Mouse (Mus musculus): ENCODE measurements around the gene Fam240a. TPM values are rescaled to one million over a fixed set of nuclear protein-coding genes. Genes with fewer than 3 reads are reported as not detected.

Fam240a gene
- total RNA-seq, 2 experiments from 2014 or later, result not detected

DNA sequence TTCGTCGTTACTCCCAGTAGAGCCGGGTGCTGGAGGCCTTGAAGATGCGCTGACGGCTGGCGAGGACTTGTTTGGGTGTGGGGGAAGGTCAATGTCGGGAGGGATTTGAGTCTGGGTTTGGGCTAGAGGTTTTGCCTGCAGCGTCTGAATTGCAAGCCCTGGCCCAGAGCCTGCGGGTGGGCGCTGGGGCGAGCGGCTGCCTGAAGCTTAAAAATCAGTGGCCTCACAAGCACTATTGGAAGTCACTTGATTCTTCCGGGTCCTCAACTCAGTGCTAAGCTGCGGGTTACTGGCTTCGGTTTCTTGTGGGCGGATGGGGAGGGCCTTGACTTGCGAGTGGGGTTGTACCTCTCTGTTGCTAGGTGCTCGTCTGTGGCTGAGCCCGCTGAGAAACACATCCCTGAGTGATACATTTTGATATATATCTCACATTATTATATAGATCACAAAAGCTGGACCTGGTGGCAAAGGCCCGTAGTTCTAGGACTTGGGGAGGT is 29.9 kb upstream of the Fam240a start:
- ATAC-seq (replicated peaks; ENCODE audit: low FRiP score, poor library complexity, severe bottlenecking), result no peak

DNA sequence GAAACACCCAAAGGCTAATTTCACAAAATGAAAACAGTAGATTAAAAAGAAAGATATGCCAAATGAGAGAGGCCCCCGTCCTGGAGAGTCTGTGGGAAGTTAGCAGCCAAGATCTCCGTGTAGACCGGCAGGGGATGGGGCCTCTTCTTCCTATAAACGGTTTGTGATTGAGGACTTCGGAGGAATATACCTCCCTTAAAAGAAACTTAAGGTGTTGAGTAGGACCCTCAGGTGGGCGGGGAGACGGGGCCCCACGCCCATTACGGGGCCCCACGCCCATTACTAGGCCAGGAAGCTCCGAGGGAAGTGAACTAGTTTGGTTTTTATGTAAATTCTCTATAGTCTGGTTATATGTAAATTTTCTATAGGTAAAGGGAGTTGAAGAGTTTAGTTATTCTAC is 29.3 kb upstream of the Fam240a start, which contains the start of gene Tdgf1:
Gene Tdgf1 (minus strand): TSS at position 233 of the 400 bp plus-strand sequence.
- no peak for ATAC-seq (replicated peaks; ENCODE audit: low FRiP score, poor library complexity, severe bottlenecking)

DNA sequence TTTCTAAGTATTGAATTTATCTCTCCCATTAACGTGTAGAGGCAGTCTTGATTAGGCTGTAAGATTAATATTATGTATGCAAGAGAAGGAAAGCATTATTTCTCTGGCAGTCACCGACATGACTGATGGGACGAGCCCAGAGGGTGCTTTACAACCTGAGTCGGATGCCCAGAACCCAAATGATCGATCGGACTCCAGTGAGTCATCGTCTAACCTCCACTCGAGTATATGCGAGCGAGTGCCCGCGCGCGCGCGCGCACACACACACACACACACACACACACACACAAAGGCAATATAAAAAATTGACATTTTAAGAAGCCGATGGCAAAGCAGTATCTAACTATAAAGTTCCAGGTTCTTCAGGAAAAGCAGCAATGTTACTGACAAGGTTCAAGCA is 28.7 kb upstream of the Fam240a start:
- no peak for ATAC-seq (replicated peaks; ENCODE audit: low FRiP score, poor library complexity, severe bottlenecking)

DNA sequence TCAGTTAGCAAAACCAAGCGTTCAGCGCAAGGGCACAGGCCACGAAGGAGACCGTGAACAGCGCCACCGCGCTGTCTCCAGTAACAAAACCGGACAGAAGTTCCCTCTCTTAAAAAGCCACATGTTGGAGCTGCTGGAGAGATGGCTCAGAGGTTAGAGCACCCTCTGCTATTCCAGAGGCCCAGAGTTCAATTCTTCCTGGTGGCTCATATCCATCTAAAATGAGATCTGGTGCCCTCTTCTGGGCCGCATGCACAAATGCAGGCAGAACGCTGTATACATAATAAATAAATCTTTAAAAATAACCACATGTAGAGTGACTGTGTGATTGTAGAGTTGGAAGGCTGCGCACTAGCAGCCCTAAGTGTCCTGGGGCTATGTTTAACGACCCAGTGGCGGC is 27.6 kb upstream of the Fam240a start:
- no peak for ATAC-seq (replicated peaks; ENCODE audit: low FRiP score, poor library complexity, severe bottlenecking)

DNA sequence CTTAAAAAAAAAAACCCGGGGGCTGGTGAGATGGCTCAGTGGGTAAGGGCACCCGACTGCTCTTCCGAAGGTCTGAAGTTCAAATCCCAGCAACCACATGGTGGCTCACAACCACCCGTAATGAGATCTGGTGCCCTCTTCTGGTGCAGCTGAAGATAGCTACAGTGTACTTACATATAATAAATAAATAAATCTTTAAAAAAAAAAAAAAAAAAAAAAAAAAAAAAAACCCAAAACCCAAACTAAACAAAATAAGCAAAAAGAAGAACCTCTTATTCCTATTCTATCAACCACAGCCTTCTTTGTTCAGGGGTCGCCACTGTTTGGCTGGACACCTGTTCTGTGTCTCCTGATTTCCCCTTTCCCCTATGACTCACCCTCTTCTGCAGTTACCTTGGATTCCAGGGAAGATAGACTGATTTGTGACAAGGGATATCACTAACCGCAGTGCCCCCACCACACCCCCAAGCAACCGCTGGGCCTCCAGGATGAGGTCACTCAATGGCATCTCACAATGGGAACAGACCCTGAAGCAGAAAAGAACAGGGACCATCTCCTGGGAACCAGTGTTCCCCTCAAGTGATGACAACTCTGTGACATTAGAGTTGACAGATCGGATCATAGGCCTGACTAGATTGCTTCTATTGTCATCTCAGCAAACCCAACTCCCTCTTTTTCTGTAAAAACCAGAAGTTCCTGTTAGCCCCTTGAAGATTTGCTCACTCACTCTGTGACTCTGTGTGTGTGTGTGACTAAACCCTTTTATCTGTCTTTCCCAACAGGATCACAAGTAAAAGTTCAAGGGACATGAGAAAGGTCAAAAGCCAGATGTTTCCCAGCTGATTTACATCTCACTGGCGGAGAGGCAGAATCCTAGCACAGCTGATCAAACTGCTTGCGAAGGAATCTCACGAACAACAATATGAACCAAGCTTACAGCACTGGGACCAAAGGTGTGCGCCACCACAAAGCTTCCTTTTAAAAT is 21.1 kb upstream of the Fam240a start:
- ATAC-seq (replicated peaks; ENCODE audit: low FRiP score, poor library complexity, severe bottlenecking), result no peak

DNA sequence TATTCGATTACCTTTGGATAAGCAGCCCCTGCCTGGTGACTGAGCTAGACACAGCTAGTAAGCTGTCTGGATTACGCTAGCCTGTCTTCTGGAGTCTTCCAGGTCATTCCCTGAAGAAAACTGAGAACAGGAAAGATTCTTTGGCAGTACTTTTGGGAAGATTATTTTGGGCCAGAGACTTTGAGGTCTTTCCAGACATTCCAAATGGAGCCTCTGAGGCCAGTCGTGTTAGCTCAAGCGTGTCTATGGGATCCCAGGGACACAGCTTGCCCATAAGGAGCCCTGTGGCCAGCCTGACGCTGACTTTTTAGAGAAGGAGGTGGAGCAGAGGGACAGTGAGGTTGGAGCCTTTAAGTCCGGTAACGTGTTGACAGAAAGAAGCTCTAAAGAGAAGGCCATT is 19.3 kb upstream of the Fam240a start:
- no peak for ATAC-seq (replicated peaks; ENCODE audit: low FRiP score, poor library complexity, severe bottlenecking)

DNA sequence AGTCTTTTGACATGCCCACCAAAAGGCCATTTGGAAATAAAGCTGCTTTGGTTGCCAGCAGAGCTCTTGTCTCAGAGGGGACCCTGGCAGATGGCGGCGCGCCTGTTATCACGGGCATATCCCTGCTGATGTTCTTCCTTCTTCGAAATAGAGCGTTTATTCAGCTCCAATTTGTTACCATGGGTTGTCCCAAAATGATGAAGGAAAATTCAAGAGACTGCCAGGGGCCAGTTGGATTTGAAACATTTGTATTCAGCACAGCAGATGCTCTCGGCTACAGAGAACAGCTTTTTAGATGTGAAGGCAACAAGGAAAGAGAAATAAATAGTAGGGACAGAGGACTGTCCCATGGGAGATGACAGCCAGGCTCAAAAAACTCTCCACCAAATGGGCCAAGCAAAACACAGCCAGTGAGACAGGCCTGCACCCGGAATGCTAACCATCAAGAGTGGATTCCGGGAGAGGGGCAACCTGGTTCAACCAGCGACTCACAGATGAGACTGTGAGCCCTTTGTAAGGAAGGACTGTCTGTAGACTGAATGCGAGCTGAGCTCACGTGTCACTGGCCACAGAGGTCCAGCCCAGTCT is 17.3 kb upstream of the Fam240a start:
- no peak for ATAC-seq (replicated peaks; ENCODE audit: low FRiP score, poor library complexity, severe bottlenecking)

DNA sequence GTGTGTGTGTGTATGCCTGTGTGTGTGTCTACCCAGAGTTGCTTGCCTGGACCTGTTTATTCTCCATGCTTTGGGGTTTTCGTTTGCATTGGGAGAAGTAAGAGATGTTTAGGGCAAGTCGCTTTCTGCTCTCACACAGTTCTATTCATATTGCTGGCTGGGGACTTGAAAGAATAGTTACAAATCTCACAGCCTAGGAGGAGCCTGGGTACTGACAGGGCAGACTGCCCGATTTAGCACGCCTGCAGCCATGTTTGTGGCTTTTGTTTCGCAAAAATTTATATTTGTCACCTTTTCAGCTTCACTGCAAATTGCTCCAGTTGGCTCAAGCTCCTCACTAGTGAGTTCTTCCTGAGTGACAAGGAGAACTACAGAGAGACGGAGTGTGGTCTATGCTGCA is 14.9 kb upstream of the Fam240a start:
- no peak for ATAC-seq (replicated peaks; ENCODE audit: low FRiP score, poor library complexity, severe bottlenecking)

DNA sequence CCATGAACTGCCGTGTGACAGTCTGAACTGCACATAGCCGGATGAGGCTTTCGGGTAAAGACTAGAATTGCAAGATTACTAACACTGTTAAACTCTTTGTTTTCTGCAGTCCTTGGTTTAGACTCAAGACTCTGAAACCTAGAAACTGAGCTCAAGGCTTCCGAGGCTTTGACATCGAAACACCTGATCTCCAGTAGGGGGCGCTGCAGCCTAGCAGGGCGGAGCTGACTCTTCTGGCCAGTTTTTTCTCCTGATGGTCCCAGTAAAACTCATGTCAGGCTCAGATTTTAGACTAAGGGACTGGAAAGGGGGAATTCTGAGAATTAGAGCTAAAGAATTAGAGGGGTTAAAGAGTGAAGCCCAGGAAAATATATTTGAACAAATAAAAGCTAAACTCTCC is 6.1 kb upstream of the Fam240a start:
- ATAC-seq (replicated peaks; ENCODE audit: low FRiP score, poor library complexity, severe bottlenecking), result no peak; the same call in 1 of the 2 replicates

DNA sequence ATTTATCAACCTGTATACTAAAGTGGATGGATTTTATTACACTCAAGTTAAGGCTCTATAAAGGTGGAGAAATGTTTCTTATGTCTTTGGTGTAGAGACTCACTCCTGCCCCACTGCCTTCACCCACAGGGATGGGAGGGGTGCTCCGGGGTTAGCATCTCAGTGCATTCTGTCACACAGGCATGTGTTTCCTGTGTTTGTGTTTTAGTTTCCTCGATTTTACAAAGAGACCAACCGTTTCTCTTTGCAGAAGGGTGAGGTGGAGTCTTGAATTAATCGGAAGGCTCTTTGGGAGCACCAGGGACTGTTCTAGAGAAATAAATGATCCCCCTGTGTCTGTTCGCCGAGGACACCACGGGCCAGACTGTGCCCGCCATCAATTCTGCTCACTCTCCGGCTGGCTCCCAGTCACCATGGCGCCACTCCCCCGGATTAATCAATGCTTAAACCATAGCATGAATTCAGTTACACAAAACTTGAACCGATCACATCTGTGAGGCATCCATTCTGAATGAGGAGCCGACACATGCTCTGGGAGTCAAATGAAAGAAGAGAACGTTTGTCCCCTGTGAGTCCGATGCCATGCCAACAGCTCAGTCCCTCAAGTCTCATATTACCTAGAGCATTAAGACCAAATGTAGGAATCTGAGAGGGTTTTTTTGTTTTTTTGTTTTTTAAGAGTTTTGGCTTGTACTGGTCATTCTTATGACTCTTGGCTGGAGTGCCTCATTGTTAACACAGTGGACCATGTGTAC is 4.2 kb upstream of the Fam240a start:
- ATAC-seq (replicated peaks; ENCODE audit: low FRiP score, poor library complexity, severe bottlenecking), result no peak

DNA sequence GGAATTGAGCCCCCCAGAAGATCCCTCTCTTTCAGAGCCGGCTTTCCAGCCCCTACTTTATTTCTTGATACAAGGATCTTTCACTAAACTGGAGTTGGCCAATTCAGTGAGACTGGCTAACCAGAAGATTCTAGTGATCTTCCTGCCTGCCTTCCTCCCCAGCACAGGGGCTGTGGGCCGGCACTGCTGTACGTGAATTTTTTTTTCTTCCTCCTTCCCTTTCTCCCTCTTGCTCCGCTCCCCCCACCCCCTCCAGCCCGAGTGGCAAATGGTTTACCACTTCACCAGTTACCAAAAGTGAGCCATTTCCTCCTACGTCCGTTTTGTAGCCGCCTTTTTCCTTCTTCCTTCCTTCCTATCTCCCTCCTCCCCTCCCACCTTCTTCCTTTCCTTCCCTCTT is 1.2 kb downstream of the Fam240a start:
- ATAC-seq (replicated peaks; ENCODE audit: low FRiP score, poor library complexity, severe bottlenecking), result no peak

DNA sequence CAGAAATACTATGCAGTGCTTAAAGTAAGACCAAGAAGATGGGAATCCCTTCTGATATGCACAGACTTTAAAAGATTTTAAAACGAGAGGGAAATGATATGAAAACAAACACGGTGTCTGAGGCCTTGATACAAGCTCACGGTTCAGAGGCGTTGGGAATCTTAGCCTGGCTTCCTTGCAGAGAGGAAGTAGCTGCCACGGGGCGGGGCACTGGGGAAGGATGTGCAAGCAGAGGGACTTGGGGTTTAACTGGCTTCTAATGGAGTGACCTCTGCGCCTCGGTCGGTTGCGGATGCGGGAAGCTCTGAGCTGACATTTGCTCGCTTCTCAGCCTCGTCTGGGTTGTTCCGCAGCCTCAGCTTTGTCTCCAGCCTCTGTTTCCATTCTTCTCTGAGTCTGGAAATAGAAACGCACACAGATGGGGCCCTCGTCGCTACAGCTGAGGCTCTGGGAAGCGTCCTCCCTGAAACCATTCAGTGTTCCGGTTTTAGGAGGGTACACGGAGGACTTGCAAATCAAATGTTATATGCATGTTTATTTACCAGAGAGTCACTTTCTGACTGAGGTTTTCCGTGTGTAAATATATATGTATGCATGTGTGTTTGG is 1.9 kb downstream of the Fam240a start:
- no peak for ATAC-seq (replicated peaks; ENCODE audit: low FRiP score, poor library complexity, severe bottlenecking)

DNA sequence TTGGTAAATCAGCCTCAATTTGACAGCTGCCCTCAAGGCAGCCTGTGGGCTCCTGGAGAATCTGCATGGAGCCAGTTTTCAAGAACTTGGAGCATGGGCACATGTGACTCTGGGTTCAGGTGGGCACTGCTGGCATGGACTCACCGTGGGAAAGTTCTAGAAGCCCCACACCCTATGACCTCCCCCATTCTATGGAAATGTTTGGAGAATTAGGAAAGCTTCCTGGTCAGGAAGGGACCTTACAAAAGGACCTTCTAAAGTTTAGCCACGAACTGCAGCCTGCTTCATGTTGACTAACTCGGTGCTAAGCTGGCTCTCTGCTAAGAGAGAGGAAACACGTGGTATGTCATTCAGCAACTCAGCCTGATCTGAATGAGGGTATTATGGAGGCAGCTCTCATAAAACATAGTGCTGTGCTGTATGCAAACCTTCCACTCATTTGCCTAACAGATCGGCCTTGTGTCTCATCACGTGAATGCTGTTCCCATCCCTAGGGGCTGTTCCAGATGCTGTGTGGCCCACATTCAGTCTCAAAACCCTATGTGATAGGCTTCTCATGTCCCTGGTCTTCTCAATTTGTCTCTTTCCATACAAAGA is 7.2 kb downstream of the Fam240a start:
- no peak for ATAC-seq (replicated peaks; ENCODE audit: low FRiP score, poor library complexity, severe bottlenecking)

DNA sequence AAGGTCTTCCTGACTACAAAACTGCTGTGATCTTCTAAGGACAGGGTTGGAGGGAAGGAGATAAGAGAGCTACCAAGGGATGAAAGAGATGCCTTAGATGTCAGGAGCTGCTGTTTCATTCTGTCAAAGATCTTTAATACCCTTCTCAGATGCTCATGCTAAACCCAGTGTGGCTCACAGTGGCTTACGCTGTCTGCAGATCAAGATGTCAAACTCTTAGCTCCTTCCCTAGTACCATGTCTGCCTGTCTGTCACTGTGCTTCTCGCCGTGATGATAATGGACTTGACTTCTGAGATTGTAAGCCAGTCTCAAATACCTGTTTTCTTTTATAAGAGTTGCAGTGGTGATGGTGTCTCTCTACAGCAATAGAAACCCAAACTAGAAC is 8.0 kb downstream of the Fam240a start:
- ATAC-seq (replicated peaks; ENCODE audit: low FRiP score, poor library complexity, severe bottlenecking), result no peak

DNA sequence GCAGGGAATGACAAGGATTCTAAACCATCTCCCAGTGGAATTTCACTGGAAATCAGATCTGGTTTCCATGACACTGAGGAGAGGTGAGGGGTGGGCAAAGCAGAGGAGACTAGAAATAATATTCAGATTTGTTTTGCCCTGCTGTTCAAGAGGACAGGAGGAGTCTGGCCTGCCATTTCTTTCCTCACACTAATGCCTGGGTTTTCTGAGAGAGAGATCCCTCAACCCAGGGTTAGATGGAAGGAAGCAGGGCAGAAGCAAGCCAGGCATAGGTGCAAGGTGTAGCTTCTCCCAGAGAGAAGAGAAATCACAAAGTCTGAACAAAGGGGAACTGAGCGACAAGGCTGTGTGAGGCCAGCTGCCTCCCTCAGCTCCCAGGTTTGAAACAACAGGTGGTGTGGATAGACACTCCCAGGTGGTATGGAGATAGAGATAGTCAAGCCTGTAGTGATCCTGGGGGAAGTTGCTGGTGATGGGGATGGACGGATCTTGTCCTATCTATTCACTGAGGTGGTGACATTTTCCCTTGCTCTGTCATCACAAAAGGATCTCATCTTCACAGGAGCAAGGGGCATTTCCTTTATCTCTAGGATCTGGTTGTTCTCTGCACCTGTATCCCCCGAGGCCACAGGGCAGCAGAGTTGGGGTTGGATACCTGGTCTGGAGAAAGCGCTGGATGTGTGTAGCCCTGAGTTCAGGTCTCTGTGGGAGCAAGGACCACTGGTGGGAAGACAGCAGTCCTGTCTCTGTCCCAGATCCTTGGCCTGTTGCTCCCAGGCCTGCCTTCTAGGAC is 8.6 kb downstream of the Fam240a start:
- no peak for ATAC-seq (replicated peaks; ENCODE audit: low FRiP score, poor library complexity, severe bottlenecking)

DNA sequence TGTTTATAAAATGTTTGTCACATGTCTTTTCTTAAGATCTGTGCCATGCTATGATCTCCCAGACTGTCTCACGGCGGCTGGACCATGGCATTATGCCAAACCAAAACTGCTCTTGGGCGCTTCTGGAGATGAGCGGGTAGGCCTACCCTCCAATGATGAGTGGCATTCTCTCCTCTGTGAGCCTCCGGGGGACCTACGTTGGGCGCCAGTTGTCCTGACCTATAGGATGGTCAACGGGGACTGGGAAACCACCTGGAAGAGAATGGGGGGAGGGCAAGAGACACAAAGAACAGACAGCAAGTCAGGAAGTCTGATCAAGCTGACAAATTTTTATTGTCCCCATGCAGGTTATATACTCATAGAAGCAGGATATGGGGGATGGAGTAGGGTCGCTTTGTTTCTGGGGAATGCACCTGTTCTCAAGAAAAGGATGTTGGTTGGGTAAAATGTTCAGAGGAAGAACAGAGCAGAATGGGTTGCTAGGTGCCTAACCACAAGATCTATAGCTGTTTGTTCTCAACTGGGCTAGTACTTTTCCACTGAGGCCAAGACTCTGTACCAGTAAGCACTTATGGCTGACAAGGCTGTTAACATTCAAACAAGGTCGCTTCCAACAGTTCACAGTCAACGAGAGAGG is 9.3 kb downstream of the Fam240a start:
- ATAC-seq (replicated peaks; ENCODE audit: low FRiP score, poor library complexity, severe bottlenecking), result no peak

DNA sequence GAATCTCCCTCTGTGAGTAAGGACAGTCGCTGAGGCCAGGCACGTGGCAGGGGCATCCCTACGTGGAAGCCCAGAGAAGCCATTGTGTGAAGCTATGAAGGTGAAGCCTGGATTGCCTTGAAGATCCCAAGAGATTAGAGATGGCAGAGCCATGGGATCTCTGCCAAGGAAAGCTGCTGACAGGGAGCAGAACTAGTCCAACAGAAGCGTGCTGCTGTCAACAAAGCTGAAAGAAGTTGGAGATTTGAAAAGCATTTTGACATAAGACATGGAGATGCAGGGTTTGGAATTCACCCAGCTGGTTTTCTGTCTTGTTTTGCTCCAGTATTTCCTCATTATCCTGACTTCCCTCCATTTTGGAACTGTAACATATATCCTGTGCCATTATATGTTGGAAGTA is 14.4 kb downstream of the Fam240a start:
- no peak for ATAC-seq (replicated peaks; ENCODE audit: low FRiP score, poor library complexity, severe bottlenecking)

DNA sequence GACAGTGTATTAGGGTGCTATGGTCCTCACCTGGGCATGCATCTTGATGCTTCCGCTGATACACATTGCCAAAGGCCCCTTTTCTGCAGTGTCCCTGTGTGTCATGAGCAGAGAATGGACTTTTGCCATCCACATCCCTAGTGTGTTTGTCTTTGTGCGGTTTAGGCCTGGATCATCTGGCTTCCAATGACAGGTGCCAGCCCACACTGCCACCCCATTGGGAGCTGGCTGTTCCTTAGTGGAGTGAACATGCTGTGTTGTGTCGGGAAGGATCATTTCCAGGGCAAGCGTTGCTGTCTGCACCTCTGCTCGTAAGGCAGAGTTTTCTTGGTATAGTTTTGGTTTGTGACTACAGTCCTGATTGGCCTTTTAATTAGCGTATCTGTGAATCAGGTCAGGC is 15.5 kb downstream of the Fam240a start:
- ATAC-seq (replicated peaks; ENCODE audit: low FRiP score, poor library complexity, severe bottlenecking), result no peak
